Mouse (Mus musculus): ENCODE measurements around the gene Olfr66.

GRCm38 (mm10) chr7:103915338-103915737 lies 29.3 kb upstream of the Olfr66 start:
- TF ChIP-seq CTCF (IDR thresholded peaks at IDR 0.05 in 2 of 3, conservative IDR thresholded peaks at IDR 0.05 in 1 of 3; ENCODE audit: control insufficient read depth in 1 of 3, insufficient read depth in 1 of 3, low read depth in 2 of 3, low read length in 3 of 3, poor library complexity in 1 of 3, severe bottlenecking in 1 of 3), result no peak
- TF ChIP-seq USF1 (IDR thresholded peaks at IDR 0.05; ENCODE audit: low read depth, low read length), result no peak
- TF ChIP-seq MXI1 (IDR thresholded peaks at IDR 0.05; ENCODE audit: low read depth, low read length), result no peak
- TF ChIP-seq POLR2A (IDR thresholded peaks at IDR 0.05; ENCODE audit: control insufficient read depth in 1 of 2, insufficient read depth in 1 of 2, low read depth in 1 of 2, low read length in 2 of 2, poor library complexity in 1 of 2), result no peak
- TF ChIP-seq ZNF384 (IDR thresholded peaks at IDR 0.05; ENCODE audit: low read depth, low read length), result no peak
- no peak for TF ChIP-seq MAX (IDR thresholded peaks at IDR 0.05; ENCODE audit: low read length)
- no peak for TF ChIP-seq TCF12 (IDR thresholded peaks at IDR 0.05; ENCODE audit: low read depth, low read length)
- no peak for TF ChIP-seq MEF2A (IDR thresholded peaks at IDR 0.05; ENCODE audit: extremely low read depth, insufficient replicate concordance, low read depth, low read length, poor library complexity, severe bottlenecking)
- TF ChIP-seq POLR2AphosphoS2 (IDR thresholded peaks at IDR 0.05; ENCODE audit: low read length), result no peak
- TF ChIP-seq TAL1 (IDR thresholded peaks at IDR 0.05; ENCODE audit: low read length), result no peak

Data from MEL (cell line).